Mouse (Mus musculus) v-Abl transformed pro-B cells (cell line): ENCODE measurements around the gene Tmem11.
"Not testable (repeated sequence)": the region's sequence is repeated elsewhere in the genome, so short reads cannot be mapped to it uniquely, and the experiment has no call there.

Experiments used
- in situ Hi-C, 2 experiments: fragments of 400-800 bp; cut with MboI; formaldehyde crosslinking; loops; one replicate each; pipeline ENCODE4 v1.15.1; 2025; ENCODE audit not compliant: unreplicated experiment in 2 of 2

Gene Tmem11

GRCm38 (mm10) chr11:60890286-60890685 lies 11.2 kb upstream of the Tmem11 start:
- in situ Hi-C loops: loop anchor here in 1 of 2 experiments (25.0 kb wide), 1 partner anchor 328 kb away; no protein-coding TSS in a partner anchor

DNA sequence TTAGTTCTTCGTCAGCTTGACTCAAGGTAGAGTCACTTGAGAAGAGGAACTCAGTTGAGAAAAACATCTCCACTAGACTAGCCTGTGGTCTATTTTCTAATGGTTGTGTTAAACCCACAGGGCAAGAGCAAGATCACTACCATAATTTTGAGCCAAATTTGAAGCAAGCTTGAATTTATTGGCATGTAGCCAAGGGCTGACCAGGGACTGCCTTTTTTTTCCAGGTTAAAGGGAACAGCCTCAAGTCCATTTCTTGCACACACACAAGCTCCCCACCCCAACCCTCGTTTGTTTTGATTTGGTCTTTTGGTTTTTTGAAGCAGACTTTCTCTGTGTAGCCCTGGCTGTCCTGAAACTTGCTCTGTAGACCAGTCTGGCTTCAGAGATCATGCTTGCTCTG lies 10.8 kb upstream of the Tmem11 start:
- in situ Hi-C loops: loop anchor here in 1 of 2 experiments (25.0 kb wide), 1 partner anchor 328 kb away; no protein-coding TSS in a partner anchor

DNA sequence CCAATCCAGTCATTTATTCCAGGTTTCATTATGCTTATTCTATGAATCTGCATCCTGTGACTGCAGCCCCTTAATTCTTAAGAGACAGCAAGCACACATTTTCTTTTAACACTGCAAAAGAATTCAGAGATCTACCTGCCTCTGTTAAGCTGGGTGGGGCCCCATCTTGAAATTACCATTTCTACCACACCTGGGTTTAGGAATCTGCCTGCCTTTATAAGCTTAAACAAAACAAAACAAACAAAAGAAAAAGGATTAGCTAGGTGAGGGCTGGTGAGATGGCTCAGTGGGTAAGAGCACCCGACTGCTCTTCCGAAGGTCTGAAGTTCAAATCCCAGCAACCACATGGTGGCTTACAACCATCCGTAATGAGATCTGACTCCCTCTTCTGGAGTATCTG lies 7.9 kb upstream of the Tmem11 start:
- in situ Hi-C loops: loop anchor here in 1 of 2 experiments (25.0 kb wide), 1 partner anchor 325 kb away; no protein-coding TSS in a partner anchor

DNA sequence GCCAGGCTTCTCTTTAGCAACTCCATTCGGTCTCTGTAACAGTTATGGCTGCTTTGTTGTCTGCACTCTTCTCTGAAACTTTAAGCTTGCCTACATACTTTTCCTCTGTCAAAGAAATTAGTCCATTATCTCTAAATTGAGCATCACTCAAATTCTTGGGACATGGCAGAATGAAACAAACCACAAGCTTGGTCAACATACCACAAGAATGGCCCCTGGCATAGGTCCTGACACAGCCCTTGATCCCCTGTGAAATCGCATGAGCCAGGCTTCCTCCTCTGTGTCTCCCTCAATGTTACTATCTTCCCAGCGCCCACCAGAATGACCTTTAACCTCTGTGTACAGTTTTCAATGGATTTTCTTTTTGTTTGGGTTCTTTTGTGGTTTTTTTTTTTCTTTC lies 3.3 kb upstream of the Tmem11 start:
- in situ Hi-C loops: loop anchor here in 1 of 2 experiments (25.0 kb wide), 1 partner anchor 320 kb away; no protein-coding TSS in a partner anchor

DNA sequence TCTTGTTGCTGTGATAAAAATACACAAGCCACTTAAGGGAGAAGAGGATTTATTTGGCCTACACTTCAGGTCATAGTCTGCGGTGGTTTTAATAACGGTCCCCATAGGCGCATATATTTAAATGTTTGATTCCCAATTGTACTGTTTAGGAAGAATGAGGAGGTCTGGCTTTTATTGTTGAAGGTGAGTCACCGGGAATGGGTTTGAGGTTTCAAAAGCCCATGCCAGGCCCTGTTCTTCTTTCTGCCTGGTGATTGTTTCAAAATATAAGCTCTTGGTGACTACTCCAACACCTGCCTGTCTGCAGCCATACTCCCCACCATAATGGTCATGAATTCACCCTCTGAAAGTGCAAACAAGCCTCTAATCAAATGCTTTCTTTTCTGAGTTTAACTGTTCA lies 1.5 kb upstream of the Tmem11 start:
- in situ Hi-C loops: loop anchor here in 1 of 2 experiments (25.0 kb wide), 1 partner anchor 318 kb away; no protein-coding TSS in a partner anchor

GRCm38 (mm10) chr11:60879423-60879822 lies 351 bp upstream of the Tmem11 start:
- in situ Hi-C loops: loop anchor here in 1 of 2 experiments (5.0 to 25.0 kb wide), 2 partner anchors 182 to 317 kb away; partner anchors contain the start of gene Llgl1

DNA sequence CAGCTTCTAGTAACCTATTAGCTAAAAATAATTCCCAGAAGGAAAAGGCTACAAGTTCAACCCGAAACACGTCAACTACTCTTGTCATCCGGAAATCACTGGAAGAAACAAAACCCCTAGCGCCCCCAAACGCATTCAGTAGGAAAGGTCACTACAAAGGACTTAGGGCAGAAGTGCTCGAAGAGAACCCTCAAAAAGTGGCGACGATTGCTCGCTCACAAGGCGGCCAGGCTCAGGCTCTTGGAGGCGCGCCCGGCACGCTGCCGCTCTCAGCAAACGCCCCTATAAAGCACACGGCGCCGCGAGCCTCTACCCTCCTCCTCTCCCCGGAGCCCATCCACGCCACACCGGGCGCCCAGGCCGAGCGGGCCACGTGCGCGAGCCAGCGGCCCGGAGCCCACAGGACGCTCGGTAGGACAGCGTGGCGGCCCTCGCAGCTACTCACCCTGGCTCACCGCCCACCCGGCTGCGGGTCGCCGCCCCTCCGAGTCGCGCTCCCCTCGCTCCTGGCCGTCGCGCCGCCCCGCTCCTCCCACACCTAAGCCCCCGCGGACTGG lies 938 bp downstream of the Tmem11 start:
- in situ Hi-C loops: loop anchor here in 1 of 2 experiments (5.0 to 25.0 kb wide), 2 partner anchors 181 to 316 kb away; partner anchors contain the start of gene Llgl1

DNA sequence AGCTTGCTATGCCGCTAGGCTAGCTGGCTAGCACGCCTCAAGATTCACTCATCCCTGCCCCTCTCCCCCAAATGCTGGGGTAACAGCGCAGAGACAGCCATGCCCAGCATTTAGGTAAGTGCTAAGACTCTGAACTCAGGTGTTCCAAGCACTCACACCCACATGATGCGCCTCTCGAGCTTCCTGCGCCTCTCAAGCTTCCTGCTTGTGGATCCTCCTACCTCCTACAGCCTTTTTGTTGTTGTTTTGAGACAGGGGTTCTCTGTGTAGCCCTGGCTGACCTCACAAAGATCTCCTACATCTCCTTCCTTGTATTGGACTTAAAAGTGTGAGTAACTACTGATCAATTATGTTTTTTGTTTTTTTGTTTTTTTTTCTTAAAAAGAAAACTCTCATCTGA lies 6.0 kb downstream of the Tmem11 start:
- in situ Hi-C loops: no loop called here

DNA sequence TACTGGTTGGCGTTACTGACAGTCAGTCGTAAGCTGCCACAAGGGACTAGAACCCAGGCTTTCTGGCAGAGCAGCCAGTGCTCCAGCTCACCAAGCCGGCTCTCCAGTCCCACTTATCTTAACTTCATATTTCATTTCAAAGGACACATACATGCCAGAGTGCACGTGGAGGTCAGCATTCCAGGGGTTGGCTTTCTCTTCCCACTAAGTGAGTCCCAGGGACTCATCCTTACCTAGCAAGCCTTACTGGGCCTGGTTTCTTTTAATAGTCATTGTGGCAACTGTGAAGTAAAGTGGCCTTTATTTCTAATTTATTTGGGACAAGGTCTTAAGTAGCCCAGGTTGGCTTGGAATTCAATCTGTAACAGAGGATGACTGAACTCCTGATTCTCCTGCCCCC lies 7.7 kb downstream of the Tmem11 start:
- in situ Hi-C loops: no loop called here

DNA sequence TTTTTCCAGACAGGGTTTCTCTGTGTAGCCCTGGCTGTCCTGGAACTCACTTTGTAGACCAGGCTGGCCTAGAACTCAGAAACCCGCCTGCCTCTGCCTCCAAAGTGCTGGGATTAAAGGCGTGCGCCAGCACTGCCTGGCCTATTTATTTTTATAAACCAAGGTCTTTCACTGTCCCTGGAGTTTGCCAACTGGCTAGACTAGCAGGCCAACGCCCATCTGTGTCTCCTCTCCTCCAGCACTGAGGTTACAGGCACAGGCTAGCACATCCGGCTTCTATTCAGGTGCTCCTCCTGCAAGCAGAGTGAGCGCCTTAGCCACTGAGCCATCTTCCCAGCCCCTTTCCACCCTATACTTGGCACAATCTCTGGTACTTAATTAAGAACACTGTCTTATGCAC lies 9.6 kb downstream of the Tmem11 start:
- in situ Hi-C loops: not testable (repeated sequence)

DNA sequence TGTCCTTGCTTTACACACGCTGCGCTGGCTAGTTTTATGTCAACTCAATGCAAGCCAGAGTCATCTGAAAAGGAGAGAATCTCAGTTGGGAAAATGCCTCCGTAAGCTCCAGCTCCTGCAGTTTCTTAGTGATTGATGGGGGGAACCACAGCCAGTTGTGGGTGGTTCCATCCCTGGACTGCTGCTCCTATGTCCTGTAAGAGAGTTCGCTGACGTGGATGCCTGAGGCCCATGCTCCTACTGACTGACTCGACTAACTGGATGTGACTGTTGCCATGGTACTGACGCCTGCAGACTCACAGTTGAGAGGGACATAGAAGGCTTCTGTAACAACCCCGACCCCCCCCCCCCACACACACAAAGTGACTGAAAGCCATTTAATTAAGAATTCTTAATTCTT lies 11.2 kb downstream of the Tmem11 start:
- in situ Hi-C loops: no loop called here

- in situ Hi-C loops: no loop called here
Measured at GRCm38 (mm10) chr11:60867456-60867855, 11.6 kb downstream of the Tmem11 start.

GRCm38 (mm10) chr11:60866021-60866420 lies 13.1 kb downstream of the Tmem11 start:
- in situ Hi-C loops: no loop called here

DNA sequence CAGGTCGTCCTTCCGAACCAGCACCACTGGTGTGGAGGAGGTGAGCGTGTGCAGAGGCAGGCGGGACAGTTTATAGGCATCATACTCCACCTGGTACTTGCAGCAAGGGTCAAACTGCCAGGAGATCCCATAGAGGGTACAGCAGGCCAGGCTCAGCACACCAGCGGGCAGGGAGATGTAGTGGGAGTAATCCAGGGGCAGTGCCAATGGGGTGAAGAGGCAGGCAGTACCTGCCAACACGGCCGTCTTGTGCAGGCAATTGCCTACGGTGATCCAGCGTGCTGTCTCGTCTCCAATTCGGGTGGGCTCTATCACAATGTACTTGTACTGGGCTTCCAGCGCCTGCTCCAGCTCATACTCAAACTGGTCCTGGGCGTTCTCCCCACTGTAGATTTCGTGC lies 14.2 kb downstream of the Tmem11 start:
- in situ Hi-C loops: no loop called here

DNA sequence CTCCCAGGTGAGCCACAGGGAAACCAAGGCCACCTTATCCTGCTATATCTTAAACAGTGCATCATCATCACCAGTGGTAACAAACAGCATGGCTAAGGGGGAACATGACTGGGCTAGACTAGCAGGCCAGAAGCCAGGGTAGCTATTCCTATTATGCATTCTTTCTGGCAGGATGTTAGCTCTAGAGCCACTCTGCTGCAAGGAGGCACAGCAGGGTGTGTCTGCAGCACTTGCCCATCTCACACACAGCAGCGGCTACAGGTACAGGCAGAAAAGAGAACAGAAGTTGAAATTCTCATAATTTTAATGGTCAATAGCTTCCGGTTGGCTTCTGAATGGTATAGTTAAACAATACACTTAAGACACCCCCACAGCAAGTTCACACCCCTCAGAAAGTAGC lies 14.9 kb downstream of the Tmem11 start:
- in situ Hi-C loops: no loop called here

GRCm38 (mm10) chr11:60863196-60863595 lies 15.9 kb downstream of the Tmem11 start:
- in situ Hi-C loops: no loop called here

DNA sequence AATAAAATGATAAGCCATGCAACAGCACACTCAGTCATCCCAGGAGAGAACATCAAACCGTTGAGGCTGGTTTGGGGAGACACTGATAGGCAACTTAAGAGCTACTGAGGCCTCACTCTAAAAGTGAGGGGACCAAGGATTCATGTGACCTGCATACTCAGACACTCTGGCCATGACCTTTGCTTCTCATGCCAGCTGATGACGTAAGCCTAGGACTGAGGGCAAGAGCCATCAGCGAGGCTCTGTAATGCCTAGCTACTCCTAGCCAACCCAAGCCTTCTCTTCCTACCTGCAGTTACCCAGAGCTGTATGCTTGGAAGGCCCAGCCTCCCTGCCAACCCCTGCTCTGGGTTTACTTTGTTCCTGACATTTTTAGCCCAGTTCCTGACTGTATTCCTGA lies 17.1 kb downstream of the Tmem11 start:
- in situ Hi-C loops: no loop called here

GRCm38 (mm10) chr11:60856587-60856986 lies 22.5 kb downstream of the Tmem11 start:
- in situ Hi-C loops: no loop called here

DNA sequence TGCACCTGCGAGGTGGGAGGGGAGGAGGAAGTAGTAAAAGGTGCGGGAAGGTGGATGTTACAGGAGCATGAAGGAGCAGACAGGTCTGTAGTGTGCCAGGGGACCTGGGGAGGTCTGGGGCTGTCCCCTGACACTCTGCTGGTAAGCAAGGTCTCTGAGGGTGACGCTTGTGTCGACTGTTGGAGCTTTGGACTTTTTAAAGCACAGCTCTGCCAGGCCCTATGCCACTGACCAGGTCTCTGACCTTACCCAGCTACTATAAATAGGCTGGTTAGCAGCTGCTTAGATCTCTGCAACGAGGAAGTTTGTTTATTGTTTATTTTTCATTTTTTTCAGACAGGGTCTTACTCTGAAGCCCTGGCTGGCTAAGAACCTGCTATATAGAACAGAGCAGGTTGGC lies 33.7 kb downstream of the Tmem11 start:
- in situ Hi-C loops: loop anchor here in 1 of 2 experiments (25.0 kb wide), 1 partner anchor 283 kb away; no protein-coding TSS in a partner anchor

GRCm38 (mm10) chr11:60843412-60843811 lies 35.7 kb downstream of the Tmem11 start:
- in situ Hi-C loops: loop anchor here in 1 of 2 experiments (25.0 kb wide), 1 partner anchor 281 kb away; no protein-coding TSS in a partner anchor

DNA sequence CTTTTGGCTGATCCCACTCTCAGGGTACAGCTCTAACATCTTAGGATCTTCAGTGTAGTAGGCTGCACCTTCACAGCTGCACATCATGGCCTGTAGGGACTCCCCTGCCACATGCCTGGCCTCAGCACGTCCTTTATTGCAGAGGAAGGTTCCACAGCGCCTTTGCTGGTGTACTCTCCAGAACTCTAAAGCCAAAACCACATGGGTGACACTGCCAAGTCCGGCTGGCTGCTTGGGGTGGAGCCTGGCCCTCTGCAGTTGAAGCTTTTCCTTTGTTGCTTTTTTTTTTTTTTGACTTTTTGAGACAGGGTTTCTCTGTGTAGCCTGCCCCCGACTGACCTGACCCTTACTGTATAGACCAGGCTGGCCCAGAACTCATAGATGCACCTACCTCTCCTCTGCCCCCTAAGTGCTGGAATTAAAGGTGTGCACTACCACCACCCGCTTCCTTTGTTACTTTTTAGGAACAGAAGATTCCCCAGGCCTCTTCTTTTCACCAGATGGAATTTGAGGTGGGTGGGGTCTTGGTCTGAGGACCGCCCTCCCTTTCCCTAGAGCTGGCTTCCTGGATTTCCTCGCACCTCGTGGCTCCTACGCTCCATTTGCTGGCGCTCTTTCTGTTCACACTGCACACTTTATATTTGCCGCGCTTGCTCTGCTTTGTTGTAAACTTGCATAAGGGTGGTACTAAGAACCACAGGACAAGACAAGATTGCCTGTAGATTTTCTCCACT lies 37.4 kb downstream of the Tmem11 start:
- in situ Hi-C loops: loop anchor here in 1 of 2 experiments (25.0 kb wide), 1 partner anchor 279 kb away; no protein-coding TSS in a partner anchor
